Mouse (Mus musculus) left cerebral cortex, adult 8-10 months (tissue): ENCODE data around the gene Apbb2. TPM values are rescaled to one million over a fixed set of nuclear protein-coding genes. Genes with fewer than 3 reads are reported as not detected.

Source experiments
- DNase-seq, 2 experiments: peaks; one replicate each; pipeline ENCODE4 v3.0.0; 2022; ENCODE audit warnings: low spot score in 2 of 2
- total RNA-seq, 4 experiments: library from RNA; stranded (reverse); gene quantifications; 2 replicates each; pipeline ENCODE4 v1.2.4; 2022

The Apbb2 gene
- total RNA-seq, 4 experiments from 2014 or later: 59.4 to 65.7 (median 61.0) TPM

DNA sequence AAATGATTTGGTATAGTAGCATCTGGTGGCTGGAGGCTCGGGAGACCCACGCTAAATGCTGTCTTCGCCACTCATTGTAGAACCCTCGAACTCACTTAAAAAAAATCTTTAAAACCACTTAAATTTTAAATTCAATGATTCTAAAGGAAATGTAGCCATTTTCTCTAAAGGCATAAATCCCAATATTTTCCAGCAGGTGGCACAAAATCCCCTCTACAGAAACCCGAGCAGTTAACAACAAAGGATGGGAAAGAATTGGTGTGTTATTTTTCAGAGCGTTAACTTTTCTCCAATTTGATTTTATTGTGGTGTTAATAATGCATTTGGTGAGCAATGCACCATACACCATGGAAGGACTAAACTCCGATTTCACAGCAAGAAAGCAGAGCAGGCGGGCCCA, 231.1 kb downstream of the Apbb2 start:
- DNase-seq: no peak

DNA sequence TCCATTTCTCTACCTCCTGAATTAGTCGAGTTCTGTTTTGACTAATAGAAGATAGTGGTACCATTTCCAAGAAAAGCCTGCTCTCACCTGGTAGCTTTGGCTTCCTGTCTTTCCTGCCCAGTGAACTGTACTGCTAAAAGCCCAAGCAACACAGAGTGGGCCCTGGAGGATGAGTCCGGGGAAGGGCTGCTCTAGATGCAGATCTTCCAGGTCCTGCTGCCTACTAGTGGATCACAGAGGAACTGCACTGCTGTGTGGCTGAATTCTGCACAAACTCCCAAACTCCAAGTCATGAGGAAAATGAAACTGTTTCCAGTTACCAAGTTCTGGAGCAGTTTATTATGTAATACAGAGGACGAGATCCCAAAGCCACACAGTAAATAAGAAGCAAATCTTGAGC, 232.9 kb downstream of the Apbb2 start:
- DNase-seq: no peak

DNA sequence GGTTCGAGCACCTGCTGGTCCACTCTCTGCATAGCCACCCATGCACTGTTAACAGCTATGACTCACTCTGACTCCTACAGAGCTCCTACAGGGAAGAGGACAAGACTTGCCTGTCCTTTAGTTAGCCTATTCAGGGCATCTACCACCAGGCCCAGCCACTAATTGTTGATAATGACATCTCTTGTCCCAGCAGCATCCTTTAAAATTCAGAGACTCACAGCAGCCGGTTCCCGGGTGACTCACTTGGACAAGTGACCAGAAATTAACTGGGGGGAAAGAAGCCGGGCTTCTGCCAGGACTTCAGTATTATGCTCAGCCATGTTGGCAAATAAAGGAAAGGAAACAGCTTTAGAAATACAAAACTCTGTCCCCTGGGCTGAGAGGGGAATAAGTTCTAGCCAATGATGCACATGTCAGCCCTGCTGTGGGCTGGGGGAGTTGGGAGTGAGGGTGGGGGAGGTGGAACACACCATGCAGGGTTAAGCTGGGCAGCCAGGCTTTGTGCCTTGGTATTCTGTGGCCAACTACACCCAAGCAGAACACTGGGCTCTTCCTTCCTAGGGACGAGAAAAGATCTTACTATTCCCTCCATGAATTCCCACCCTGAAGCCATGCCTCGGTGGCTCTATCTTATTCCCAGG, 233.7 kb downstream of the Apbb2 start:
- peak in 1 of 2 experiments; percentile 21 for DNase-seq

DNA sequence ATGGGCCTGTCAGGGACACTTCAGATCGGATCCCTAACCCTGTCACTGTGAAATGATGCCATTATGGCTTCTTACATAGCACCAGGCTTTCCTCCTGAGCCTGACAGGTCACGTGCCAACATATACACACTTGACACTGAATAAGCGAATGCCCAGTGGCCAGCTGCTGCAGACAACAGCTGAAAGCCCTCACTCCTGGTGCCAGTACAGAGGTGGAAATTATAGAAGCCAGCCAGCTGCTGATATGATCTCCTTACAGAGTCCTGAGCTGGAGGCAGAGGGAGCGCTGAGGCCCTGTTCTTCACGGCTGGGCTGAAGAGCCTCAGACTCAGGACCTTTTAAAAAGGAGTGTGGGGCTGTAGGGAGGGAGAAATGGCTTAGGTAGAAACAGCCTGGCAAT, 234.5 kb downstream of the Apbb2 start:
- DNase-seq: no peak

DNA sequence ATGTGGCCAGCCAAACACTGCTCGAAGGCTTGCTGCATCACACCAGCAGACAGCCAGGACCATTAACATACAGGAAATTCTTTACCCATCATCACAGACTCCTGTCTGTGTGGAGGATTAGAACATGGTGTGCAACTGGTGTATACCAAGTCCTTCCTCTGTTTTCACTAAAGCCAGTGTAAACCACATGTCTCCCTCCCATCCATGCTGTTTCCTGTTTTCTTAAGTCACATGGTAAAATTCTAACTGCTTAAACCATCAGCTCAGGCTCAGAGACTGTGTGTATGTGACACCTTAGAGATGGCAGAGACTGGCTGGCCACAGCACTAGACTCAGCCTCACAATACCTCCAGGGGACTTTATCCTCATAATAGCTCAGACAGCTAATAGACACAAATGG, 236.5 kb downstream of the Apbb2 start:
- no peak for DNase-seq

DNA sequence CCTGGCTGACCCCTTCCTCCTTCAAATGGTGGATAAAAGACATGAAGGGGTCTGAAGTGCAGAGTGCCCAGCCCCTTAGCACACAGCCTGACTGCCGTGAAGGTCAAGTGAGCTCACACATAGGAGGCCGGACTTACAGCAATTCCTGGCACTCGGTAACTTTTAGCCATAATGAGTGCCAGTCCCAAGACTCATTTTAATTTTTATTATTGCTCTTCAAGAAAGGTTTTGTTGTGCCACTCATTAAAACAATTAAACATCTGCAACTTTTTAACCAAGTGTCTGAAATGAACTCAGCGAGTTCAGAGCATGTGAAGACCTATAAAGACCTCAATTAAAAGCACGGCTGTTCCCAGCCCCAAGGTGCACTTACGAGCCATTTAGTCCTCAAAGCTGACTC, 239.6 kb downstream of the Apbb2 start:
- DNase-seq: no peak

DNA sequence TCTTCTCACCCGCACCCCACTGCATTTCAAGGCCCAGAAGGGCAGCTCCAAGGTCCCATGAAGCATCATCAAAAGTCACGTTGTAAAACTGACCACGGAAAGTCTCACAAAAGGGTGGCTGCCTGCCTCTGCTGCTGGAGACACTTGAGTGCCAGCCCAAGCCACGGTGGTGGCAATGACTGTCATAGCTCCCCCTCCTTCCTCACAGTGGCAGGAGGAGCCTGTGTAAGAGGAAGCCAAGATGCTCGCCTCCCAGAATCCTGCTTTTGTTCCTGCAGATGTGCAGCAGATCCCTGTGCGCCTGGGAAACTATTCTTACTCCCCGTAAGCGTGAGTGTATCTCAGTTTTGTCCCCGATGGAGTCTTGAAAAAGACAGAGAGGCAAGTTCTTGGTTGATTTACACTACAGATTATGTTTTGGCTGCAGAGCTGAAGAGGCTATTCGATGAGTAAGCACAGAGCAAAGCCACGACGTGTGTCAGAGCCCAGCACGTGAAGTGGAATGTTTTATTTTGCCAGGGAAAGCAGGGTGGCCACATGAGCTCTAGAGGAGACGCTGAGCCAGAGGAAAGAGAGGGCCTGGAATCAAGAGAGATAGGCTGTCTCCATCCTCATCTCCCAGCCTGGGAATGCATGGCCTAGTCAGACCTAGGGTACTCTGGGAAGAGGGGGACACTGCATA, 241.9 kb downstream of the Apbb2 start:
- no peak for DNase-seq

DNA sequence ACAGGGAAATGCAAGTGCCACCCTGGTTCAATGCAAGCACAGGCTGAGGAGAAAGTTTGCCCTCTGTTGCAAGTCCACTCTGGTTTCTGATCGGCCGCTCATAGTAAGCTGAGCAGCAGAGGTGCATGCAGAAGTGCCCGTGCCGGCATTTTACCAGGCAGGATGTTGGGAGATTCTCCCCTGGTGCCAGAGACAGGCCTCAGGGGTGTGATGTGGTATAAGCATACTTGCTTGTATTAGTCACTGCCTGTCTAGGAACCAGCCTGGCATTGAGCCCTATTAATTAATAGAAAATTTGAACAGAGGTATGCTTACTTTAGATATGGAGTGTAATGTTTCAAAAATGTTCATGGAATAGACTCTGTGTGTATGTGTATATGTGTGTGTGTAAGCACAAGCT, 244.2 kb downstream of the Apbb2 start:
- no peak for DNase-seq

DNA sequence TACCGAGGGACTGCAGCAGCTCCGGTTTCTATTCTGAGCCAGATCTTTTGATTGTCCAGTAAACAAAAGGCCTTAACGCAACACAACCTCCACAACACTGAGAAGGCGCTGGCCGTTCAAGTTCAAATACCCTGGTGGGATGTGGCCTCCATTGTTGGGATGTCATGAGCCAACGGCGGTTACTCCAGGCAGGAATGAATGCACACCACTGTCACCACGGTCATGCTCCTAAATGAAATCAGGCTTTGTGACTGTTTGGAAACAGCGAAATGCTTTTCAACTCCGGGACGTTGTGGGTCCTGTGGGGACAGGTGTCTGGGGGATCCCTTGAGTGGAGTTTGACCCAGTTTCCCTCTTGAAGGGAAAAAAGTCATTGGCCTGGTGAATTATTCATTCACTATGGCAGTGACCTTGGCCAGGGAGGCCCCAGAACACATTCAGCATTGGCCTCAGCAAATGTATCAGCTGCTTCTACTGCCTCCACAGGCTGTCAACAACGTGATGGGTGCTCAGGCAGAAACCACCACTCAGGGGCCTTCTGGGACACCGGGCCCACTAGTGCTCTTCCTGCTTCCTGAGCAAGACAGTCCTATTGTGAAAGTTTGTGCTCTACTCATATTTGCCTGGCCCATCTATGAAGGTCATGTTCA, 244.9 kb downstream of the Apbb2 start:
- no peak for DNase-seq

DNA sequence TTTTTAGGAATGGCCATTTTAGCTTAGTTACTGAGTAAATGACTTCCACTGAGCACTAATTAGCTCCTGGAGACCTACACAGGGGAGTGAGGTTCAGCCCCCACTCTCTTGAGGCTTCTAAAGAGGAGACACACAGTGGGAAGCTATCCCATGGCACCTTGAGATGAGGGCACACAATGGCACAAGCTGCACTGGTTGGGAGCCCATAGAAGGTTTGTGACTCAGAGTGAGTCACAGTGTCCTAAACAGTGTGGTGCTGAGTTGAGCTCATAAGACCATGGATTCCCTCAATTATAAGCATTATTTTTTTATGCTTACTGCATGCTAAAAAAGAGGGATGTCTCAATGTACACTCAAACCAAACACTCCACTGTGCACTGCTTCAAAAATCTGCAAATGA, 247.5 kb downstream of the Apbb2 start:
- no peak for DNase-seq

DNA sequence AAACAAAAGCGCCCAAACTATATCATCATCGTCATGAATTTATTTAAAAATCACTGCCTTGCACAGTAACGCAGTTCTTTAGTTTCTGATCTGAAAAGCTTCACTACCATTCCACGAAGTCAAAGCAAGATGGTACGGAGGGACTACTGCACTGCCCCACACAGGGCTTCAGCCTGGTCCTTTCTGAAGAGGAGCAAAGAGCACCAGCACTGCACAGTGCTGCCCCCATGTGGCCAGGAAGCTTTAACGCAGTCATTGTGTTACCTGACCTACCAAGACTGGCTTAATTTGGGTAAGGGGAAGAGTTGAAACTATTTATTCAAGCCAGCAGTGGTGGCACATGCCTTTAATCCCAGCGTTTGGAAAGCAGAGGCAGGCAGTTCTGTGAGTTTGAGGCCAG, 249.6 kb downstream of the Apbb2 start:
- DNase-seq: no peak

DNA sequence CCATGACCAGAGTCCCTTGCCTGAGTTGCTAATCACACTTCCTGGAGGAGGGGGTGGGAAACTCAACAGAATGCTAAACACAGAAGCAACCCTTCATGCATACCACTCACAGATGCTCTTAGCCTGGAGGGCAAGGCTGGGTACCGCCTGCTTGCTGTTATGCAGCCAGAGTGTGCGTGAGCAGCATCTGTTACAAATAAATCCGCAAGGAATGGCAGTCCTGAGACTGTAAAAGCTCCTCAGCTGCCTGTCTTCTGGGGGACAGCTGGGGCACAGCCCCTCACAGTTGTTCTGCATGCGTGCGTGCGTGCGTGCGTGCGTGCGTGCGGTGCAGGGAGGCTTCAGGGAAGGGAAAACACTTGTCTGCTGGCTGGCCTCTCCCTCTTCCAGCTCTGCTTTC, 250.9 kb downstream of the Apbb2 start:
- DNase-seq: no peak

DNA sequence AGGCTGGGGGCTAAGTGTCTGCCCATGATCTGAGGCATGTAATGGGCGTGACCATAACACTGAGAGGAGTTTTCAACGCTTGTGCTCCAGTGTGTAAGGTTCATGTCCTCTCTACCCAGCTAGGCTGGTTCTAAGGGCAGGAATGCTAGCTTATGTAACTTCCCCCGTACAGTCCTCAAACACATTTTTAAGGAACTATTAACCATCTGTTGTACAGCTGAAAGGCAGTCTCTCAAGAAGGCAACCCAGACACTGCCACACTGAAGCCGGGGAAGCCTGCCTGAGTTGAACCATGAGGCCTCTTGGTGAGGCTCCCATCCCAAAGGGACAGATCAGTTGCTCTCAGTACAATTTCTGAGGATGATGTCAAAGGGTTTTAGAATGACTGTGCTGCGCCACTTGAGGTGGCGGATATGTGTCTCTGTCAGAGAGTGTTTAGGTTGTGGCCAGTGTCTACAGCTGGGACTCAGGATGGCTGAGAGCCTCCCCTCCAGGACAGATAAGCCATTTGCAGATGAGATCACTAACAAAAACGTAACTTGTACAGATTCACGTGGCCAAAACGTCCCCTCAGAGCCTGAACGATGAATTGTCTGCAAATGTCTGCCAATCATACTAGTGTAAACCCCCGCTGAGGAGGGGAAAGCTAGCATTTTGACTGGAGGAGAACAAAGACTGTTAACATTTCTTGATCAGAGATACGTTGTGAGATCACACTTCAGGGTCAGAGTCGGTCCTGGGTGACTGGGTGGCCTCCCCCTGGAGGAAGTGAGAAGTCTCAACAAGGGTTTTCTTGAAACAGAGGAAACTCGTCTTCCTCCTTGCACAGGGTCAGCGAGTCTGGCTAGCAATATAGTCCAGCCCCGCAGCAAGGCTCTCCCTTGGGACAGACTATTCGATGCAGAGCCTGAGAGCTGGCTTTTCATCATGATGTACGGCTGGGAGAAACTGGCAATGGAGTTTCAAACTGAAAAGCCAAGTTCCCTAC, 255.0 kb downstream of the Apbb2 start:
- DNase-seq: no peak

DNA sequence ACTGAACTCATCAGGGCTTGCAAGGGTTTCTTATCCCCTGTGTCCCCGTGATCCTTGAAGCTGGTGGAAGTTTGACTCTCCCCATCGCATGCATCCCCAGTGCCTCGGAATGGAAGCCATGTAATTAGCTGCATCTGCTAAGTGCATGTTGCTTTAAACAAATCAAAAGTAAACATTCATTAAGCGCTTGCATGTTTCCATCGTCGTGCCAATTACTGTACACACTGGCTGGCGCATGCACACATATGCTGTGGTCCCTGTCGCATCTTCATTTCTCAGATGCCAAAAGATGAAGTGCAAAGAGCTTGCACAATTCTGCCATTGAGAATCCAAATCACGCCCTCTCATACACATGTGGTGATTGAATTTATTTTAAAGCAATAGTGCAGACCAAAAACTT, 257.8 kb downstream of the Apbb2 start:
- DNase-seq: no peak

DNA sequence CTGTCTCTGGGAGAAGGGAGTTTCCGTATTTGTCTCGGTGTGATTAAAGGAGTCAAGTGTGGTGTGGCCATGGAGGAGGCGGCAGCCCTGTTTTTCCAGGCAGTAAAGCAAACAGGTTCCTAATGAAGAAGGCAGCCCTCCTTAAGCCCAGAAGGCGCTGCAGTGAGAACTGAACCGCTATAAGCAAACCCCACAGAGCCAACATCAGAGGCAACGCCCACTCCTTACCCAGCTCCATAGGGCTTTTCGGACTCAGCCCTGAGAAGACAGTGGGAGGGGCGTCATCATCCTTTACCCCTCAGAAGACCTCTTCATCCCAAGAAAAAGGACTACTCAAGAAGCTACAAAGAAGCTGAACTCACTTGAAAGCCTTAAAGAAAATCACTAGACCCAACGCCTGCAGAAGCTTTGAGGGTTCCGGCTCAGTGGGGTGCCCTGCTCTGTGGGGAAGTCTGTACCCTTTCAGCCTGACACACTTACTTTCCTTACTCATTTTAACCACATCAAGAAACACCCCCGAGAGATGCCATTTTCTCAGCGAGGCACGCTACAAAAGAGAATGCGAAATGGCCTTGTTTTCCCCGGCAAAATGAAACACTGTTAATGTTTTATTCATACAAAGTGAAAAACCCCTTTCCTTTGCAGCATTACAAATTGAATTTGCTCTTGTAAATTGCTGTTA, 258.7 kb downstream of the Apbb2 start:
- no peak for DNase-seq

DNA sequence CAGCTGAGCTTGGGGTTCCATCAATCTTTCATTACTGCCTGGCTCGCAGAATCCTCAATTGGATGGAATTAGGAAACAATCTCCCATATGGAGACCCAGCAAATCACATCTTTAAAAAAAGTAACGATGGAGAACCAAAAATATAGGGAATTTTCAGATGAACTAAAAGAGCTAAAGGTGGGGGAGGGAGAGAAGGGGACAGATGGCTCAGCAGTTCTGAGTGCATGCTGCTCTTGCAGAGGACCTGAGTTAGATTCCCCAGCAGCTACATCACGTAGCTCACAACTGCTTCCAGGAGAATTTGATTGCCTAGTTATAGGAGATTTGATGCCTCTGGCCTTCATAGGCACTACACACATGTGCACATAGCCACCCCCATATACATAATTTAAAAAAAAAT, 263.4 kb downstream of the Apbb2 start:
- DNase-seq: no peak

DNA sequence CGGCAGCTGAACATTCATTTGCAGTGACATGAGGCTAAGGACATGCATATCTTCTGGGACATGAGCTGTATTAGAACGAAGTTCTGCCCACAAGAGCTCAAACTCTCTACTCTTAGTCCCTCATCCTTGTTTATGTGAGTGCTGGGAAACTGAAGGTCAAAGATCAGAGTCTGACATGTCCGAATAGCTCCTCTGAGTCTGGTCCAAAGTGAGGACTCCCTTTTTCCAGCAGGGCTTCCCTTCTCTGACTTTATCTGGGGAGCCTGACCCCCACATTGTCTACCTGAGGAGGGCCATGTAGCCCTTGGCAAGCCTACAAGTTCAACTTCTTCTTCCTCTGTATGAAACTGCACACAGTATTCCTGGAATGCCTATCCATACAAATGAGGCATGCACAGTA, 264.7 kb downstream of the Apbb2 start:
- no peak for DNase-seq

DNA sequence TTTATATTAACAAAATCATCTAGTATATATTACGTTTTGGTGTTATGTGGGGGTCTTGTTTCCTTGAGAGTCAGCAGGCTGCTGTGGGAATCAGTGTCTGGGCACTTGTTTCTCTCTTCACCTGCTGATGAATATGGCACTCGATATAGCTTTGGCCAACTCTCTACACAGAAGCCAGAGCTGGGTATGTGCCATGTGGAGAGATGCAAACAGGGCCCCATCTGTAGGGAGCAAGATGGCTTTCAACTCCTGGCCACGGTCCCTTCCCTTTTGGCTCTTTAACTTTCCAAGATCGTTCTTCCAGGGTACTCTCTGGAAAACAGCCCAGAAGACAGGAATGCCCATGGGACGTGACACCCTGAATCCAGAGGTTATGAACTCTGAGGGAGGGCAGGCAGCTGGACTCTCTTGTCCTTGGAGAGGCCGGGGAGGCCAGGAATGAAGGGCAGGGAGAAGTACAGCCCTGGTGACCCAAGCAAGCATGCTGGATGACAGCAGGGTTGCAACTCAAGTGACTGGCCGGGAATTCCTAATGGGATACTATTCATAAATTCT, 266.7 kb downstream of the Apbb2 start:
- DNase-seq: no peak

DNA sequence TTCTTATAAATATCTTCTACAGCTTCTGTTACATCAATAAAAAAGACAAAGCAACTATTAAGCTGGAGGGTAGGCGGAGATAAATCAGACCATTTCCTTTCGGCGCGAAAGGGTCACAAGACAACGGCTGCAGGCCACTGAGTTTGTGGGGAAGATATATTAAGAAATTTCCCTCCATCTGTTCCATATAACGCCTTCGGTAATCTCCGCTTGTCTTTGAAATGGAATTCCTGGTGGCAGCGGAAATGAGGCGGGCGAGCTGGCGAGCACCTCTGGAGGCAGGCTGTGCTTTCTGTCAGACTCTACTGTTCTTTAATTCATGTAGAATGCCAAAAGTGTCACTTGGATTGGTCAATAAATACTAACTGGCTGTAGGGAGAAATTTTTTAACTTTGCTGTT, 267.5 kb downstream of the Apbb2 start:
- no peak for DNase-seq

DNA sequence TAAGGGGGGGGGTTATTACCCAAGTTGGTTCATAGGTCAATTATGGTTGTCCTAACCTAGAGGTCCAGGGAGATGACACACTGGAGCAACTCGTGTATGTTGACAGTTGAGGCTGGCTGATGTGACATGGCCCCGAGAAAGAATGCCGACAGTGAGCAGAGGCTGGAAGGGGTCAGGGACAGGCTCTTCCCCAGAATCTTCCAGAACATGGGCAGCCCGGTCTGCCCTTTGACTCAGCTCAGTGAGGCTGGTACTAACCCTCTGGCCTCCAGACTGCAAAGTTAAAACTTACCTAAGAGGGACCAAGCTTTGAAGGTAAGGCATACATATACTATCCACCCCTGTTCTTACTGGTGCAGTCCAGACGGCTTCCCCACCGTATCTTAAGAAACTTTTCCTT, 268.0 kb downstream of the Apbb2 start:
- no peak for DNase-seq

DNA sequence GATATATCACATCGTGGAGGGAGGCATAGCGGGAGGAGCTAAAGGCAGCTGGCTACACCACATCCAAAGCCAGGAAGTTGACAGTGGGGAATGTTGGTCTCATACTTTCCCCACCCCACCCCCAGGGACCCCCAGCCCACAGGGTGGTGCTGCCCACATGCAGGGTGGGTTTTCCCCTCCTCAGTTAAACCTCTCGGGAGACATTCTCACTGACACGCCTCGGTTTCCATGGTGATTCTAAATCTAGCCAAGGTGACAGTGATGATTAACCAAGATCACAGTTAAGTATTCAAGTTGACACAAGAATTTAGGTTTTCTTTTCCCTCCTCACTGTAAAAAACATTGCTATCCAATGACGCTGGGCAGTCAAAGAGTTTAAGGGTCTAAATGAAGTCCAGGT, 270.2 kb downstream of the Apbb2 start:
- DNase-seq: no peak
